Mouse (Mus musculus) liver, embryonic 15.5 days (tissue): Measurements from ENCODE around the gene Dnah17. TPM values are rescaled to one million over a fixed set of nuclear protein-coding genes. Genes with fewer than 3 reads are reported as not detected.

Experiments
- ATAC-seq: fragments of 200-750 bp; cut with Nextera tagmentation; 2 replicates; pipeline ENCODE4 v1.8.0; 2017; ENCODE audit warnings: moderate number of reproducible peaks, mild to moderate bottlenecking, moderate library complexity; ENCODE audit not compliant: insufficient read depth
- H3K27ac ChIP-seq: fragments of 300-500 bp; sonication (generic); replicated peaks from 2 replicates; pipeline ENCODE4 v1.5.1; 2015; ENCODE audit warnings: mild to moderate bottlenecking, inconsistent platforms
- H3K27me3 ChIP-seq: fragments of 300-500 bp; sonication (generic); 2 replicates; pipeline ENCODE4 v1.6.1; 2015; ENCODE audit warnings: mild to moderate bottlenecking, inconsistent platforms
- H3K36me3 ChIP-seq: fragments of 300-500 bp; sonication (generic); replicated peaks from 2 replicates; pipeline ENCODE4 v1.6.1; 2015; ENCODE audit warnings: moderate library complexity, mild to moderate bottlenecking, inconsistent platforms
- H3K4me1 ChIP-seq: fragments of 300-500 bp; sonication (generic); replicated peaks from 2 replicates; pipeline ENCODE4 v1.6.1; 2015; ENCODE audit warnings: inconsistent platforms
- H3K4me2 ChIP-seq: fragments of 300-500 bp; sonication (generic); 2 replicates; pipeline ENCODE4 v1.6.1; 2015; ENCODE audit warnings: moderate library complexity, mild to moderate bottlenecking, inconsistent platforms
- H3K4me3 ChIP-seq: fragments of 300-500 bp; sonication (generic); replicated peaks from 2 replicates; pipeline ENCODE4 v1.5.1; 2015; ENCODE audit warnings: mild to moderate bottlenecking, inconsistent platforms
- H3K9ac ChIP-seq: fragments of 300-500 bp; sonication (generic); 2 replicates; pipeline ENCODE4 v1.6.1; 2015; ENCODE audit warnings: moderate library complexity, mild to moderate bottlenecking, inconsistent platforms
- H3K9me3 ChIP-seq: fragments of 300-500 bp; sonication (generic); replicated peaks from 2 replicates; pipeline ENCODE4 v1.6.1; 2016; ENCODE audit warnings: inconsistent platforms
- WGBS: fragments of 180-500 bp; shearing (Covaris S2); methylation state at CpG from one replicate; pipeline ENCODE4 v1.1.7; 2015; ENCODE audit warnings: mixed read lengths; ENCODE audit not compliant: insufficient replicate concordance; 5-methylcytosine and 5-hydroxymethylcytosine counted together
- polyA plus RNA-seq: library from polyadenylated mRNA; unstranded; fragments of >200 nt; fragmentation: Nextera tagmentation; extraction: Ambion mirVana; gene quantifications from 2 replicates; pipeline ENCODE4 v1.2.1, GENCODE M21; 2015

Dnah17 gene
- polyA plus RNA-seq, 1 experiment from 2014 or later = 0.10 TPM

GRCm38 (mm10) chr11:117994250-117995057 is 136.0 kb downstream of the Dnah17 start:
- Histone ChIP-seq H3K4me2 (no peak overlapping the region), H3K4me1 (peaks cover 83% of the 10 kb centered on the region), H3K9me3 (no peaks in the 10 kb centered on the region), H3K36me3 (peaks cover 15% of the 10 kb centered on the region), H3K27ac (peak overlapping the region; percentile 42), H3K27me3 (no peaks in the 10 kb centered on the region), H3K9ac (no peak overlapping the region), H3K4me3 (no peak overlapping the region)
- 48% methylated on average over 9 of the region's 9 CpGs for WGBS
- ATAC-seq = no peak

DNA sequence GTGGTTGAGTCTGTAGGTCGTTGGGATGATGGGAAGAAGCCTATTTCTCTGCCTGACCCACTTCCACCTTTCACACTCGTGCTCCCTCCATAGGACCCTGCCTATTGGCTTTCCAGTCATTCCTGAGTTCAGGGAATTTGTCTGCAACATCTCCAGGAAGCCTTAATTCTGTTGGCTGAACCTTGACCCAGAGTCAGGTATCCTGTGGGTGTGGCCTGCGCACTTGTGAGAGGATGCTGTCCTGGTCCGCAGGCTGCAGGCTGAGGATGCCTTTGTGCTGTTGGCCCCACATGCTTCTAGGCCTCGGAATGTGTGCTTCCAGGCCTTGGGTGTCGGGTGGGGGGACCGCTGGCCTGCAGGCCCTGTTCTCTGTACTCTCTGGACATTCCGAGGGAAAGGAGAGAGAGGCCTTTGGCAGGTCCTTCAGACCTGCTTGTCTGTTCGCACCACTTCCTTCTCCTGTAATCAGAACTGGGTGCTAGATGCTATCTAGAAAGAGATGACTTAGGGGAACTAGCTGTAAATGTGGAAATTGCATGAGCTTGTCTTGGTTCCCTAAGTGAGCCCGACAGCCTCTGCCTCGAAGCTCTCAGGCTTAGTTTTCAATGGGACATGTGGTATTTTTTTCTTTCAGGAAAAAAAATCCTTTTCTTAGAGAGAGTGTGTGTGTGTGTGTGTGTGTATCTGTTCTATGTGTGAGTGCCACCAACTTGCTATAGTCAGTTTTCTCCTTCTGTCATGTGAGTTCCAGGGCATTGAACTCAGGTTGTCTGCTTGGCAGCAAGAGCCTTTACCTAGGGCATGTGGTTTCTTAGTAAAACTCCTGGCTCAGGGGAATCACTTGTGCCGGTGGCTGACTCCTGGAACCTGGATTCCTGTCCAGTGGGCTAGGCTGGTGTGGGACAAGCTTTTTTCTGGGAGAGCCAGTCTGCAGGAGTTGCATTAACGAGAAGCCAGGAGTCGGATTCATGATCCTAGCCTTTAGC is 137.0 kb downstream of the Dnah17 start:
- WGBS = 49% methylated on average over 14 of the region's 14 CpGs
- no peak overlapping the region; the same call in 1 of the 2 replicates for H3K4me2 ChIP-seq

DNA sequence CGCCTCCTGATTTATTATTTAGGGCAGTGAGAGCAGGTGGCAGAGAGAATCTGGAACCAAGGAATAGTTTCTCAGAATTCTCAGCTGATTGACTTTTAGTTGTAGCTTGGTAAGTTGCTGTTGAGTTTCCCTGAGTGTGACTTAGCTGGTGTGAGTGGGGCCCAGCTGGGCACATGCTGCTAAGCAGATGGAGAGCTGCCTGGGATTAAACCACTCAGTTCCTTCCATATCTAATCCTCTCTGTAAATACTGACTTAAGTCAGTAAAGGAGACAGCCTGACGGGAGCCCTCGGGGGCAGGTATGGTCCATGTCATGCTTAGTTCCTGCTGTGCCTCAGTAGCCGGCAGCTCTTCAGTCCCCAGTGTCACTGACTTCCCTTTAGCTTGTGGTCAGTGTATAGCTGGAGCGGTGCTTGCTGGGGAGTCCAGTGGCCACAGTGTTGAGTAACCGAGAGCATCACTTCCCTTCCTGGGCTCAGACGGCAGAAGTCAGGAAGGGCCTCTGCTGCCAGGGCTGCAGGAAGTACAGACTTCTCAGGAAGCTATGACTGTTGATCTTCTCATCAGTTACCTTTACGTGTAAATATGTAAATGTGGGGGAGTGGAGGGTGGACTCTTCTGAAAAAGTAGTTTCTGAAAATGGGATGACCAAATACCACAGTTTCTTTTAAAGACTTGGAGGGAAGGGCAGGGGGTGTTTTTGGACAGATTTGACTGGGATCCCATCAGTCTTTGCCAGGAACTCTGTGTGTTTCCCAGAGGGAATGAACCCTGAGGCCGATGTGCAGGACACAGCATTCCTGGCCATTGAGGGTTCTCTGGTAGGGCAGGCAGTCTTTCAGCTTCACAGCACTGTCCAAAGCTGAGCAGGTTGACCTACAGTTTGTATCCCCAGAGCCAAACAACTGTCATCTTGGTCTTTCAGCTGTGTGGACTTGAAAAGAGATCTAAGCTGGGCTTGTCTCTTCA is 138.6 kb downstream of the Dnah17 start:
- no peaks in the 10 kb centered on the region for H3K27me3 ChIP-seq
- WGBS = 33% methylated on average over 9 of the region's 9 CpGs
- H3K9ac ChIP-seq = no peak overlapping the region
- H3K27ac ChIP-seq = peak overlapping the region; percentile 68
- H3K4me2 ChIP-seq = 0 out of 2 replicates have a peak overlapping the region, but pooled peaks have one; percentile 19
- H3K9me3 ChIP-seq = no peaks in the 10 kb centered on the region
- ATAC-seq = no peak
- H3K4me1 ChIP-seq = peaks cover 93% of the 10 kb centered on the region
- H3K4me3 ChIP-seq = no peak overlapping the region
- H3K36me3 ChIP-seq = no peaks in the 10 kb centered on the region

More for the DNA sequence above, 137.0 kb downstream of the Dnah17 start:
- peaks cover 83% of the 10 kb centered on the region for H3K4me1 ChIP-seq
- no peak for ATAC-seq
- H3K9me3 ChIP-seq = no peaks in the 10 kb centered on the region
- peaks cover 5% of the 10 kb centered on the region; the same call in 1 of the 2 replicates for H3K36me3 ChIP-seq
- H3K9ac ChIP-seq = no peak overlapping the region
- no peak overlapping the region for H3K4me3 ChIP-seq
- H3K27me3 ChIP-seq = no peaks in the 10 kb centered on the region
- peak overlapping the region; percentile 42; the same call in 1 of the 2 replicates for H3K27ac ChIP-seq

DNA sequence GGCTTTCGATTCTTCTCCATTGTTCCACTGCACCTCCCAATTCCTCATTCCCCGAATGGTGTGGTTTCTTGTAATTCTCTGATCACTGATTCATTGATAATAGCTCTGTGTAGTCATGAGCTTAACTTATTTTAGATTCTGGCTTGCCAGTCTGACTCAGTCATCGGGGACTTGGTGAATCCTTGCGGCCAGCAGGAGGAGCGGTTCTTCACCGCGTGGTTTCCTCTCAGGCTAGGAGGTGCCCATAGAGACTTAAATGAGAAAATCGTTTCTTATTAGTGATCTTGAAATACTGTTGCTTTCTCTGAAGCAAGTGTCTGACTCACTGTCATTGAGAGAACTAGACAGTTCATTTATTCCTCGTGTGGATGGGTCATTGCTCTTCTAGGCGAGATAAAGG is 140.5 kb downstream of the Dnah17 start:
- Histone ChIP-seq H3K9ac (peak overlapping the region; percentile 25; the same call in 1 of the 2 replicates), H3K4me1 (peaks cover 87% of the 10 kb centered on the region), H3K36me3 (no peaks in the 10 kb centered on the region), H3K27me3 (no peaks in the 10 kb centered on the region), H3K9me3 (no peaks in the 10 kb centered on the region), H3K4me3 (peak overlapping the region; percentile 9; the same call in 1 of the 2 replicates), H3K4me2 (peak overlapping the region; percentile 94), H3K27ac (peak overlapping the region; percentile 38)
- ATAC-seq = no peak
- WGBS = 10% methylated on average over 10 of the region's 10 CpGs

- 66% methylated on average over 4 of the region's 4 CpGs for WGBS
- H3K9ac ChIP-seq = peak overlapping the region; percentile 25; the same call in 1 of the 2 replicates
- H3K4me3 ChIP-seq = peak overlapping the region; percentile 9; the same call in 1 of the 2 replicates
- peaks cover 80% of the 10 kb centered on the region for H3K4me1 ChIP-seq
- no peaks in the 10 kb centered on the region for H3K36me3 ChIP-seq
- no peak for ATAC-seq
- peak overlapping the region; percentile 94 for H3K4me2 ChIP-seq
- no peaks in the 10 kb centered on the region for H3K27me3 ChIP-seq
- H3K9me3 ChIP-seq = no peaks in the 10 kb centered on the region
- H3K27ac ChIP-seq = peak overlapping the region; percentile 38
Measured at GRCm38 (mm10) chr11:117989241-117989640, 141.2 kb downstream of the Dnah17 start.

DNA sequence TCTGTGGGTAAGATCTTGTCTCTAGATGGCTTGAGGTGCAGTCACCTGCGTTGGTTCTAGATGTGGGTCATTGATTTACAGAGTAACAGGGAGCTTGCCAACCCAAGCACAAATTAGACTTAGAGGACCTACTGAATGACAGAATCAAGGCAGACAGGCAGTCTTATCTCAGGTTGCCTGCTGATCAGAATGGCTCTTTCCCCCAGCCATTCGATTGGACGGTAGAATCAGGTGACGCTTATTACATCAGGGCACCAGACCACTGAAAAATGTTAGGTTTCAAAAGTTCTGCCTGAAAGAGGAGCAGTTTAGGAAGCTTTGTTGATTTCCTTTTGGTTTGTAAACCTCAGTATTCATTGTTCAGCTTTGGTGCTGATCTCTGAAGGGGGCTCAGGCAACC is 142.5 kb downstream of the Dnah17 start:
- Histone ChIP-seq H3K9ac (peak overlapping the region; percentile 87), H3K4me1 (peaks cover 68% of the 10 kb centered on the region), H3K4me2 (peak overlapping the region; percentile 94), H3K27ac (peak overlapping the region; percentile 81), H3K4me3 (peak overlapping the region; percentile 84), H3K9me3 (no peaks in the 10 kb centered on the region), H3K27me3 (peaks cover 5% of the 10 kb centered on the region; the same call in 1 of the 2 replicates), H3K36me3 (no peaks in the 10 kb centered on the region)
- peak; percentile 37 for ATAC-seq
- 21% methylated on average over 4 of the region's 4 CpGs for WGBS

- H3K9me3 ChIP-seq = no peaks in the 10 kb centered on the region
- peak overlapping the region; percentile 81 for H3K27ac ChIP-seq
- H3K9ac ChIP-seq = peak overlapping the region; percentile 87
- peaks cover 58% of the 10 kb centered on the region for H3K4me1 ChIP-seq
- H3K36me3 ChIP-seq = no peaks in the 10 kb centered on the region
- peak overlapping the region; percentile 84 for H3K4me3 ChIP-seq
- peak overlapping the region; percentile 94 for H3K4me2 ChIP-seq
- H3K27me3 ChIP-seq = peaks cover 5% of the 10 kb centered on the region; the same call in 1 of the 2 replicates
- peak; percentile 77 for ATAC-seq
- under 1% methylated on average over 32 of the region's 32 CpGs for WGBS
Measured at GRCm38 (mm10) chr11:117987032-117987451, 143.4 kb downstream of the Dnah17 start.

DNA sequence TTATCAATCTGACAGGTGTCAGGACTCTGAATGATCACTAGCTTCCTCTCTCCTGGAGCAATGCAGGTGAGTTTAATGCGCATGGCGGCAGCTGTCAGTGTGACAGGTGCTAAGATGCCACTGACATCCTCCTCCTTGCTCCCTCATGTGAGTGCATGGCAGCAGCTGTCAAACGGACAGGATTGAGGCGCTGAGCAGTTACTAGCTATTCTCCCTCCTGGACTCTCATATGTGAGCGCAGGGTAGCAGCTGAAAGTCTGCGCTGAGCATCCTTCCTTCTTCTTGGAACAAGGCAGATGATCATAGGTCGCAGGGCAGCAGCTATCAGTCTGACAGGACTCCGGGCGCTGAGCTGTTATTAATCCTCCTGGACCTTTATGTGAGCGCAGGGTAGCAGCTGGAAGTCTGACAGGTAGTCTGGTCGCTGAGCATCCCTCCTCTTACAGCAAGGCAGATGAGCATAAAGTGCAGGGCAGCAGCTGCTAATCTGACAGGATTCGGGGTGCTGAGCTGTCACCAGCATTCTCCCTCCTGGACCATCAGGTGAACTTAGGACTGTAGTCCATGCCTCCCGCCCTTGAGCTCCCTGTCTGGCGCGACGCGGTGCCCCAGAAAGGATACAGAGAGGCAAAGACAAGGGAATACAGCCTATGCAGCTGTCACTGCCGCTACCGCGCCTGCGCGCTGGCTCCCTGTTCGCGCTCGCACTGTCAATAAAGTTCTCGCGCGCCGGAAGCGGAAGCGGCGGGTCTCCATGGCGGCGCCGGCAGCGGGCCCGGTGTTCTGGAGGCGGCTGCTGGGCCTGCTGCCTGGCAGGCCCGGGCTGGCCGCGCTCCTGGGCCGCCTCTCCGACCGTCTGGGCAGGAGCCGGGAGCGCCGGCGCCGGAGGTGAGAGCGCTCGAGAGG is 144.1 kb downstream of the Dnah17 start, which contains the start of gene Pgs1:
Gene Pgs1, plus strand, starts transcription at position 167 of the 906 bp plus-strand sequence.
- Histone ChIP-seq H3K27me3 (peaks cover 5% of the 10 kb centered on the region; the same call in 1 of the 2 replicates), H3K36me3 (no peaks in the 10 kb centered on the region), H3K9ac (peak within 1 kb of the TSS; percentile 87), H3K9me3 (no peaks in the 10 kb centered on the region), H3K4me3 (peak within 1 kb of the TSS; percentile 84), H3K27ac (peak within 1 kb of the TSS; percentile 81), H3K4me2 (peak within 1 kb of the TSS; percentile 94), H3K4me1 (peaks cover 52% of the 10 kb centered on the region)
- 6% methylated on average over 51 of the region's 51 CpGs for WGBS
- peak; percentile 84 for ATAC-seq

DNA sequence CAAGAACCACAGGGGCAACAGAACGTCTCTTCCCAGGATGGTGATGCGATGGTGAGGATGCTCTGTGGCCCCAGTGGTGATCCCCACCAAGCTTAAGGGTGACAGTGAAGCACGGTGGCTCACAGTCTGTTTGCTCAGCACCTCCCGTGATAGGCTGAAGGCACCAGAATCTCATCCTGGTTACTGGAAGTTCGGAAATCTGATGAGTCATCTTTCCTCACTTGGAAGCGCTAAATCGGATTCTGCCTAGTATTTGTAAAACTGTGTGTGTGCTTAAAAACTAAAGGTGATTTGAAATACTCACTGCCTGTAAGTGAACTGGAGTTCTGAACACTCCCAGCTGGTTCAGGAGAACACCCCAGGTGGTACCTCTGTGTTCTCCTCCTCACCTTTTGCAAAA is 146.7 kb downstream of the Dnah17 start:
- Histone ChIP-seq H3K9ac (no peak overlapping the region), H3K4me2 (no peak overlapping the region), H3K4me1 (peaks cover 26% of the 10 kb centered on the region), H3K9me3 (no peaks in the 10 kb centered on the region), H3K4me3 (no peak overlapping the region), H3K27me3 (peaks cover 17% of the 10 kb centered on the region), H3K27ac (no peak overlapping the region), H3K36me3 (no peaks in the 10 kb centered on the region)
- ATAC-seq = no peak
- 58% methylated on average over 7 of the region's 7 CpGs for WGBS
